ENCODE assay signal across 10 mouse cellular contexts in the genomic region with DNA sequence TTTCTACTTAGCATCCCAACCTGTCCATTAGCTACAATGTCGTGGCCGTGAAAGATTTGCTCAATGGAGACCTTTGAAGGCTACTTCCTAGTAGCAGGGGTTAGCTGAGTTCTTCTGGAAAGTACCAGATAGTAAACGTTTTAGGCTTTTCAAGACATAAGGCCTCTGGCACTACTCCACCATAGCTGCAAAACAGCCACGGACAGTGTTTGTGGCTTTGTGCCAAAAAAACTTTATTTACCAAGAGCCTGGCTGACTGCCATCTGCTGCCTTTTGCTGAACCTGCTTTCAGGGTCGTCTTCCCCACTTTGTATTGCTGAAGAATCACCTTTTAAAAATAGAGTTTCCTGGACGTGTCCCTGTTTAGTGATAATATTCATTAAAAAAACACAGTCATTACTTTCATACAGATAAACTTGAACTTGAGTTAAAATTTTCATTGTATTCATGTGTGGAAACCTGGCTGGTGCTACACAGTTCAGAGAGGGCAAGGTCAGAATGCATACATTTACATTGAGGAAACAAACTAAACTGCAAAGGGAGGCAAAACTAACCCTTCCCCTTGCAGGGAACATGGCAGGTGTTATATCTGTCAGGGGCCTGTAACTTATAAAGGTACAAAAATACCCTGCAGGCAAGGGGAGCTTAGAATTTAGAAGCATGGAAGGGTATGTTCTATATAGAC. TPM values are rescaled to one million over a fixed set of nuclear protein-coding genes. Genes with fewer than 3 reads are reported as not detected.
DNase-seq lines count a peak whose midpoint lies in the region; ATAC-seq and TF ChIP-seq lines count a peak whose summit lies in the region.
"Had no signal": no experiment of that assay in that cellular context is flagged by ENCODE, and none has a peak within 500 bp of the region (broad histone marks: within the 10 kb centered on the region; RNA-seq: fewer than 3 reads in every experiment).

No protein-coding gene starts in this region.

- 33% methylated on average over 6 of the region's 6 CpGs for WGBS in heart, postnatal 0 days
- WGBS in heart, embryonic 10.5 days = 55% methylated on average over 6 of the region's 6 CpGs
- 22% methylated on average over 6 of the region's 6 CpGs for WGBS in lung, embryonic 14.5 days
- 38% methylated on average over 6 of the region's 6 CpGs for WGBS in lung, adult 2 months
- 39% methylated on average over 6 of the region's 6 CpGs for WGBS in intestine, embryonic 16.5 days

- H3K9me3 ChIP-seq in heart, postnatal 0 days (replicated peaks; ENCODE audit: control insufficient read depth, low read length) = no peaks in the 10 kb centered on the region
- no peaks in the 10 kb centered on the region for H3K9me3 ChIP-seq in heart, embryonic 10.5 days
- H3K9me3 ChIP-seq in lung, embryonic 14.5 days (ENCODE audit: low read depth, low read length) = no peaks in the 10 kb centered on the region
- H3K9me3 ChIP-seq in intestine, embryonic 16.5 days (ENCODE audit: control insufficient read depth, low read length) = no peaks in the 10 kb centered on the region
- H3K9me3 ChIP-seq: hindbrain, embryonic 12.5 days; neural tube, embryonic 12.5 days had no signal

- H3K36me3 ChIP-seq in heart, postnatal 0 days (replicated peaks; ENCODE audit: control insufficient read depth, insufficient read depth, low read length) = no peaks in the 10 kb centered on the region
- no peaks in the 10 kb centered on the region for H3K36me3 ChIP-seq in heart, embryonic 10.5 days
- H3K36me3 ChIP-seq in lung, embryonic 14.5 days (ENCODE audit: insufficient read depth) = no peaks in the 10 kb centered on the region
- H3K36me3 ChIP-seq in intestine, embryonic 16.5 days (ENCODE audit: control insufficient read depth, insufficient read depth, low read length) = no peaks in the 10 kb centered on the region
- H3K36me3 ChIP-seq: hindbrain, embryonic 12.5 days; neural tube, embryonic 12.5 days had no signal

- TF ChIP-seq EP300 in heart, postnatal 0 days (IDR thresholded peaks at IDR 0.05; ENCODE audit: low read depth) = no peak

- TF ChIP-seq POLR2A in lung, adult 2 months (IDR thresholded peaks at IDR 0.05; ENCODE audit: borderline replicate concordance, extremely low read depth, low read depth, low read length) = no peak

- TF ChIP-seq CTCF in heart, postnatal 0 days (IDR thresholded peaks at IDR 0.05; ENCODE audit: low read depth) = no peak
- no peak for TF ChIP-seq CTCF in lung, embryonic 14.5 days (IDR thresholded peaks at IDR 0.05; ENCODE audit: low read depth)
- TF ChIP-seq CTCF in lung, adult 2 months (IDR thresholded peaks at IDR 0.05; ENCODE audit: insufficient read depth, low read length) = no peak

- H3K9ac ChIP-seq in heart, postnatal 0 days (replicated peaks; ENCODE audit: low read depth, low read length) = no peak overlapping the region
- H3K9ac ChIP-seq in lung, embryonic 14.5 days = no peak overlapping the region
- no peak overlapping the region for H3K9ac ChIP-seq in intestine, embryonic 16.5 days (ENCODE audit: low read depth, low read length)
- H3K9ac ChIP-seq: hindbrain, embryonic 12.5 days; neural tube, embryonic 12.5 days had no signal

- no peak for ATAC-seq in heart, postnatal 0 days (ENCODE audit: insufficient read depth, low read depth)
- peak; percentile 47; the same call in 1 of the 2 replicates for ATAC-seq in lung, embryonic 14.5 days (ENCODE audit: insufficient read depth)
- ATAC-seq in intestine, embryonic 16.5 days = peak; percentile 56
- no peak for ATAC-seq in megakaryocyte progenitor cell, adult 5-6 weeks (replicated peaks; ENCODE audit: poor library complexity)
- no peak for ATAC-seq in erythroblast, adult 5-6 weeks (replicated peaks; ENCODE audit: low FRiP score, poor library complexity, severe bottlenecking)

- peaks cover 11% of the 10 kb centered on the region; the same call in 1 of the 2 replicates for H3K4me1 ChIP-seq in heart, postnatal 0 days (ENCODE audit: control insufficient read depth, insufficient read depth)
- peaks cover 3% of the 10 kb centered on the region; the same call in 1 of the 2 replicates for H3K4me1 ChIP-seq in heart, embryonic 10.5 days
- no peaks in the 10 kb centered on the region for H3K4me1 ChIP-seq in lung, embryonic 14.5 days (ENCODE audit: insufficient read depth)
- 0 out of 2 replicates have a peak, but pooled peaks cover 3% of the 10 kb centered on the region for H3K4me1 ChIP-seq in lung, adult 2 months (ENCODE audit: control insufficient read depth, insufficient read depth, low read length)
- 0 out of 2 replicates have a peak, but pooled peaks cover 5% of the 10 kb centered on the region for H3K4me1 ChIP-seq in intestine, embryonic 16.5 days (ENCODE audit: control insufficient read depth, insufficient read depth, low read length)
- H3K4me1 ChIP-seq: hindbrain, embryonic 12.5 days; neural tube, embryonic 12.5 days had no signal

- H3K4me2 ChIP-seq in heart, postnatal 0 days (ENCODE audit: low read depth, low read length) = no peak overlapping the region
- H3K4me2 ChIP-seq in lung, embryonic 14.5 days = no peak overlapping the region
- H3K4me2 ChIP-seq in intestine, embryonic 16.5 days (ENCODE audit: low read depth, low read length) = no peak overlapping the region
- H3K4me2 ChIP-seq: hindbrain, embryonic 12.5 days; neural tube, embryonic 12.5 days had no signal

- DNase-seq in heart, postnatal 0 days (ENCODE audit: low spot score) = no peak
- DNase-seq in heart, embryonic 10.5 days (ENCODE audit: low spot score) = no peak
- peak; percentile 81 for DNase-seq in lung, embryonic 14.5 days
- DNase-seq in lung, adult 2 months = no peak
- peak; percentile 15 for DNase-seq in lung, postnatal 10 days

- no peak overlapping the region for H3K4me3 ChIP-seq in heart, postnatal 0 days (ENCODE audit: low read depth, low read length)
- no peak overlapping the region for H3K4me3 ChIP-seq in heart, embryonic 10.5 days
- H3K4me3 ChIP-seq in lung, embryonic 14.5 days (ENCODE audit: low read depth, low read length) = no peak overlapping the region
- no peak overlapping the region for H3K4me3 ChIP-seq in lung, adult 2 months (replicated peaks; ENCODE audit: extremely low read depth, low read depth, low read length)
- no peak overlapping the region for H3K4me3 ChIP-seq in intestine, embryonic 16.5 days (ENCODE audit: low read length)
- H3K4me3 ChIP-seq: hindbrain, embryonic 12.5 days; neural tube, embryonic 12.5 days had no signal

- peak overlapping the region; percentile 11; the same call in 1 of the 2 replicates for H3K27ac ChIP-seq in heart, postnatal 0 days (ENCODE audit: low read depth)
- H3K27ac ChIP-seq in heart, embryonic 10.5 days = no peak overlapping the region
- H3K27ac ChIP-seq in lung, embryonic 14.5 days (ENCODE audit: low read depth) = peak overlapping the region; percentile 24; the same call in 1 of the 2 replicates
- peak overlapping the region; percentile 10; the same call in 1 of the 2 replicates for H3K27ac ChIP-seq in intestine, embryonic 16.5 days (ENCODE audit: low read length)
- H3K27ac ChIP-seq: hindbrain, embryonic 12.5 days; neural tube, embryonic 12.5 days had no signal

- H3K27me3 ChIP-seq in heart, postnatal 0 days (ENCODE audit: control insufficient read depth, insufficient read depth, low read length) = no peaks in the 10 kb centered on the region
- no peaks in the 10 kb centered on the region for H3K27me3 ChIP-seq in heart, embryonic 10.5 days (ENCODE audit: insufficient read depth, poor library complexity, severe bottlenecking)
- H3K27me3 ChIP-seq in lung, embryonic 14.5 days (ENCODE audit: insufficient read depth, low read length) = no peaks in the 10 kb centered on the region
- no peaks in the 10 kb centered on the region for H3K27me3 ChIP-seq in intestine, embryonic 16.5 days (replicated peaks; ENCODE audit: control insufficient read depth, insufficient read depth, low read length)
- H3K27me3 ChIP-seq: hindbrain, embryonic 12.5 days; neural tube, embryonic 12.5 days had no signal

RNA-seq across cellular contexts. Expression of a gene that starts 54.7 kb away (rescaled TPM):
- 32.7 and 70.8 TPM in 2 replicates for total RNA-seq in heart, postnatal 0 days (2014; rRNA removed; ENCODE audit: low replicate concordance)
- polyA plus RNA-seq in heart, postnatal 0 days (2015; fragmentation: Nextera tagmentation; extraction: Ambion mirVana) = 90.0 and 91.9 TPM in 2 replicates
- 65.2 and 72.4 TPM in 2 replicates for polyA plus RNA-seq in heart, embryonic 10.5 days (2016; fragmentation: Nextera tagmentation; extraction: Ambion mirVana)
- 89.9 and 91.8 TPM in 2 replicates for polyA plus RNA-seq in lung, embryonic 14.5 days (2014; fragmentation: Nextera tagmentation; extraction: Ambion mirVana)
- polyA plus RNA-seq in lung, adult 2 months (2012; rRNA removed) = 635 and 712 TPM in 2 replicates
- 166 and 168 TPM in 2 replicates for polyA plus RNA-seq in intestine, embryonic 16.5 days (2015; fragmentation: Nextera tagmentation; extraction: Ambion mirVana)
- 0.07 TPM in 1 of 2 replicates, not detected in the other for total RNA-seq in megakaryocyte progenitor cell, adult 5-6 weeks (2015)
- total RNA-seq in megakaryocyte progenitor cell, adult 5-6 weeks (2017) = not detected in 2 replicates
- total RNA-seq in erythroblast, adult 5-6 weeks (2015; ENCODE audit: low replicate concordance) = 0.19 and 2.7 TPM in 2 replicates
- not detected in 2 replicates for total RNA-seq in erythroblast, adult 5-6 weeks (2017; ENCODE audit: low replicate concordance)

Comparison
In these comparisons a context has a peak if more than half of its experiments do, and no peak if none do; other contexts are left out.
1. DNase-seq: peak in lung, embryonic 14.5 days (single experiment) and lung, postnatal 10 days (single experiment); none in heart, postnatal 0 days (single experiment), heart, embryonic 10.5 days (single experiment) and lung, adult 2 months (single experiment).
2. ATAC-seq: peak in lung, embryonic 14.5 days (single experiment) and intestine, embryonic 16.5 days (single experiment); none in heart, postnatal 0 days (single experiment), megakaryocyte progenitor cell, adult 5-6 weeks (single experiment) and erythroblast, adult 5-6 weeks (single experiment).